Mouse (Mus musculus): Measurements from ENCODE around the gene Adamts1.

The Adamts1 gene

DNA sequence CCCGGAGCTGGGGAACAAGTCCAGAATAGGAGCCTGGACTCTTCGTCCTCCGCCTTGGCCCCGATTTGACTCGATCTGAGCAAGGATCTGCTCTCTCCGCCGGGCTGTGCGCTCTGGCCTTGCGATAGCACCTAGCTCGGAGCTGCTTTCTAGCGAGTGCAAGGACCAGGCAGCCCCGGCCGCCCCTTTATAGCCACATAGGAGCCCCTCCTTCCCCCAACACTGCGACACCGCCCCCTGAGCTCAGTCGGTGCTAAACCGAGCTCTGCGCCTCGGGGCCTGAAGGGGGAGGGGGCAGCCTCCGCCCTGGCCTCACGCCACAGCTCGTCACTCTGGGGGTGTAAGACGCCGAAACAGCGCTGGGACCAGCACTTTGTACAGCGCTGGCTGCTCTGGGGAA is at the start of gene Adamts1:
Adamts1 (minus strand) TSS at position 160 of the 400 bp plus-strand sequence.
- DNase-seq (ENCODE audit: low read depth in 2 of 2, low spot score in 2 of 2): no peak

DNA sequence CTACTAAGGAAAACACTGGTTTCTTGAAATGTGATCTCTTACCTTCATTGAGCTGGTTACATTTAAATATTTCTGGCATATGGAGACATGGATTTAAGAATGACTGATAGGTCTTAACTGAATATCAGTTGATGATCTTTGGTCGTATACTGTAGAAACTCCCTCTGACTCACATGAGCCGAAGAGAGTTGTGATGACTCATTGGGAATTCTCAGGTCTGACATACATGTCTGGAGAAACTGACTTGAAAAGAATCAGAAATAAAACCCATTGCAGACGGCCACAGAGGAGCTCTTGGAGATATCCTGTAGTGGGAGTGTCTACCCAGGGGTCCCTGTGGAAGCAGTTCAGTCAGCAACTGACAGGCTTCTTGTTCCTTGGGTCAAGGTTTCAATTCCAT is 24.2 kb upstream of the Adamts1 start:
- DNase-seq (ENCODE audit: low read depth in 2 of 2, low spot score in 2 of 2): no peak

DNA sequence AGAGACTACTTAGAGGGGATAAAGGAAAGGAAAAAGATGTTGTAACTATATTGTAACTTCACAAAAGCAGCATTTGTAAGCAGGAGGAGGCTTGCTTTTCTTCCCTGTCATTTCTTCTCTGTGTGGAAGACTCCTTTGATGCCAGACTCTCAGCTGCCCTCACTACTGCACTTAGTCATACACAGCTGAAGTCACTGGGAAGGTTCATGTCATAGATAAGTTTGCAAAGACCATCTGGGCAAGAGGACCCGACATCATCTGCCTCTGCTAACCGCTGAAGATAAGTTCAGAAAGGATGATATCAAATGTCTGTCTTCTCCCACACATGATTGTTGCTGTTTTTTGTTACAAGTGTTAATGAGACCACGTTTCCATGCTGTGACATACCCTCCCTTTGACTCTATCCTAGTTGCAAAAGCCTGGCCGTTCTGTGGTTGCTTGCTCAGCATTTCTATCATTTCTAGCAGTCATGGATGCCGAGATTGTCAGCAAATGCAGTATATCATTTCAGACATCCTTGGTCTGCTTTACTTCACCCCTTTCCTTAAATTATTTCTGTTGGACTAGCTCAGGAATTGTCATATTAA is 19.5 kb upstream of the Adamts1 start:
- DNase-seq (ENCODE audit: low read depth in 2 of 2, low spot score in 2 of 2): no peak

DNA sequence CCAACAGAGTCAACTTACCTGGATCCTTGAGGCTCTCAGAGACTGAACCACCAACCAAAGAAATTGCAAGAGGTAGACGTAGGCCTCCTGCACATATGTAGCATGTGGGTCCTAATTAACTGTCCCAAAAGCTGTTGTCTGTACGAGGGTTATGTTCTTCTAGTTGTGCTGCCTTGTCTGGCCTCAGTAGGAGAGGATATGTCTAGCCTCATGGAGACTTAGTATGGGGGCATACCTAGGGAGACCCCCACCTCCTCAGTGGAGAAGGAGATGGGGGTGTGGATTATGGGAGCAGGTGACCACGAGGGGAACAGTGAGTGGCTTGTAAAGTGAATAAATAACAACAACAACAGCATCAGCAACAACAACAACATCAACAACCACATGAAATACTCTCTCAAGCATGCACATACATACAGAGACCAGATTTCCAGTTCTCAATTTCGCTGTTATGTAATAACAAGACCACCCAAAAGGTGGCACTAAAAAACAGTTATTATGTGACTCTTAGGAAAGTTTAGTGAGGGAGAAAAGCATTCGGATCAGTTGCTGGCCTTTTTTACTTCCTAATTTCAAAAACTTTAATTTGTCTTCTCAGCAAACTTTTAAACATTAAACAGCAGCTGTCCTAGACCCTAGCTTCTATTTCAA is 17.0 kb upstream of the Adamts1 start:
- no peak for DNase-seq (ENCODE audit: low read depth in 2 of 2, low spot score in 2 of 2)

DNA sequence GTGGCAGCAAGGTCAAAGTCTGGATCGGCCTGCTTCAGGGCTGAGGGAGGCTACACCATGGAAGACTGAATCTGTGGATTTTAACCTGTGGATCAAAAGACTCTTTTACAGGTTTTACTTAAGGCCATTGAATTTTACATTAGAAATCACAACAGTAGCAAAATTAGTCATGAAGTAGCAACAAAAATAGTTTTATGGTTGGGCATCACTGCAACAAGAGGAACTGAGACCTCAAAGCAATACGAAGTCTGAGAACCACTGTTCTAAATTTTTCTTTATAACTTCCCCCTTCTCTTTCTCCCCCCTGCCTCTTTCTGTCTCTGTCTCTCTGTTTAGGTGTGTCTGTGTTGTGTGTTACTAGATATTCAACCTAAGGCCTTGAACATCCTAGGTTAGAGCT is 11.2 kb upstream of the Adamts1 start:
- DNase-seq (ENCODE audit: low read depth in 2 of 2, low spot score in 2 of 2): no peak

DNA sequence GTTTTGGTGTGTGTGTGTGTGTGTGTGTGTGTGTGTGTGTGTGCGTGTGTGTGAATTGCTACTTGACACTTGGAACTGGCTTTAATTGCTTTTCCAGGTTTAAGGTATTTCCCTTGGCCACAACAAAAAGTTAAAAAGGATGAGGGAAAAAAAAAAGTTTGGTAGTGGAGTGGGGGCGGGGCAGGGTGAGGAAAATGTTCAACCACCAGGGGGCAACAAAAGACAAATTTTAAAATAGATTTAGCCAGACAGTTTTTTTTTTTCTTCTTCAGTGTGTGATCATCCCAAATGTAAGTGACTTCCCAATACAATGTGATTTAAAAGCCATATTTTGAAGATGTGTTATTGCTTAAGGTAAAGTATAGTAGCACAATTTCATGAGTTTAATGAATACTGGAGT is 4.7 kb upstream of the Adamts1 start:
- DNase-seq (ENCODE audit: low read depth in 2 of 2, low spot score in 2 of 2): no peak

DNA sequence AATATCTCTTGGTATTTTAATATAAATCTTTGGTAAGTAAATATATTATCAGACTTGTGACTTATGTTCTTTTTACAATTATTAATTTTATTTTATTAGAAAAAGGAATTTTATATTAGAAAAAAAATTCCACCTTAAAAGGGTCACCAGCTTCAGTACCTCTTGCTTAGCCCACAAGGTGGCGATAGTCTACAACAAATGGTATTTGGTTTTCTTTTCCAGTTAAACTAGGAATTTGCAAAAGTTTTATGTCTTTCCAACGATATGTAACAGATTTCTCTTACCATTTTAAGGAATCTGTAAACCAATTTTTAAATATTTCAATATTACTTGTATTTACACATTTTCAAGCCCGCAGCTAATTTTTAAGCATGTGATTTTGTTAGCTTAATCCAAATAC is 4.2 kb upstream of the Adamts1 start:
- DNase-seq (ENCODE audit: low read depth in 2 of 2, low spot score in 2 of 2): no peak

DNA sequence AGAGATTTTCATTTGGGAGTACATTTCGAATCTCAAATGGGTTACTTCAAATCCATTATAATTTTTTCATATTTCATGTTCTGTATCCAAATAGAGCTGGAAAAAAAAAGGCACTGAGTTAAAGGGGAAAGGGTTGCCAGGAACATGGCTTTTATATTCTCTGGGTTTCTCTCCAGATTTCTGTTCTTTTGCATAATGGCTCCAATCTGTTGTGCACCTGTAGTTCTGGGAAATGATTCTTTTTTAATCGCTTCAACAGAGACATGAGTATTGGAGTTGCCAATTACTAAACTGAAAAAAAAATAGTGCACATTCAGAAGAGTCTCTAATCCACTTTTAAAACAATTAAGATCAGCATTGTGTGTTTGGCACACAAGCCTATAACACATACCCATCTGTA is 2.7 kb upstream of the Adamts1 start:
- DNase-seq (ENCODE audit: low read depth in 2 of 2, low spot score in 2 of 2): no peak

DNA sequence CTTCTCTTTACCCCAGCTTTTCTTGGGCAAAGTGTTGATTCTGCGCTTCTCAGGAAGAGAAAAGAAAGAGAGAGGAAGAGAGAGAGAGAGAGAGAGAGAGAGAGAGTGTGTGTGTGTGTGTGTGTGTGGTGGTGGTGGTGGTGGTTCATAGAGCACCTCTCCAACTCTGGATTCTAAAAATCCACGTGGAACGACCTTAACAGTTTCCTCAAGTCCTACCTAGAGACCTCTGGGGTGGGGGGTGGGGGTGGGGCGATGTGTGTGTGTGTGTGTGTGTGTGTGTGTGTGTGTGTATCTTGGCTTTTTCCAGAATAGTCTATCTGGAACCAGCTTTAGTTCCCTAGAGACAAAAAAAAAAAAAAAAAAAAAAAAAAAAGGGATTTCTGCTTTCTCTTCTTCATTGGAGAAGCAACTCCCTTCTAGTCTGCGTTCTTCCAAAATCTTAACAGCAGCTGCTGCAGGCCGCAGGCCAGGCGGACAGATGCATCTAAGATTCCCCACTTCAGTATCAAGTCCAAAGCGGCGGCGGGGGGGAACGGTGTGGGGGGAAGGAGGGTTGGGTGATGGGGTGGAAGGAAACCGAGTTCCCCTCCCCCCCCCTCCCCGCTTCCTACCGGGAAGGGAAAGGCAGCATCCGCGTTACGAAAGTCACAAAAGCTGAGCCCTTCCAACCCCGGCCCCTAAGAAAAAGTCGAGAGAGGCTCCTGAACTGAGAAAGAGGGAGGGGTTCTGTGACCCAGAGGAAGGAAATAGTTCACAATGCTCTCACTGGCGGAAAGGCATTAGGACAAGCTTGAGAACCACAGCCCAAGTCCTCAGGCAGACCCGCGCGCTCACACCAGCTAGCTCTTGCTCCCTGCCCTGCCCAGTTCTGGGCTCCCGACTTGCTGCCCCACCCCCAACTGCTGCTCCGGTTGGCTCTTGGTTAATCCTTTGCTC is 969 bp upstream of the Adamts1 start:
- DNase-seq (ENCODE audit: low read depth in 2 of 2, low spot score in 2 of 2): no peak

DNA sequence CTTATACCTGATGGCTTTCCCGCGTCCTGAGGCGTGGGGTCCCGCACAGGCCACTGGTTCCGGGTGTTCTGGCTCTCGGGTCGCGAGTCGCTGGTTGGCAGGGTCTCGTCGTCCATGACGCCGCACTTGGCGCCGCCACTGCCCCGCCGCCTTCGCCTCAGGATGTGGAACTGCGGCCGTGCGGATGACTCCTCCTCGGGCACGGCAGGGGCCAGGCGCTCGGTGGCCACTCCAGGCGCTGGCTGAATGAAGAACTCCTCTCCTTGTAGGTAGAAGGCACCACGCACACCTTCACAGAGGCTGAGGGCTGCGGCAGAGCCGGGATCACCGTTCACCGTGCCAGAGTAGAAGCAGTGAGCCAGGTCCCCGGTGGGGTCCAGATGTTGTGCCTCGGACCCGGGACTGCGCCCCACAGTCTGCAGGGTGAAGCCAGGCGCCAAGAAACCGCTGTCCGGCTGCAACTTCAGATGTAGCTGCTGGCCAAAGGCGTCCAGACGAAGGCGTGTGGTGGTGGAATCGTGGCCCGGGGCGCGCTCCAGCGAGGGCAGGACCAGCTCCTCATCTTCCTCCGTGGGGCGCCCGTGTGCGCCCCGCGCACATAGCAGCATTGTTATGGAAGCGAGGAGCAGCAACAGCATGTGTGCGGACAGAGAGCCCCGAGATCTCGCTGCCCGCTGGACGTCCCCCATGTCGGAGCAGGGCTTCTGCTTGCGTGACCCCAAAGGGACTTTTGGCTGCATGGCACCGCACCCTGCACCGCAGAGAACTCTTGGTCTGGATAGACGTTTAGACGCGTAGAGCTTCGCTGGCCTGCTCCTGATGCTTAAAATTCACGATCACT is 722 bp downstream of the Adamts1 start:
- DNase-seq (ENCODE audit: low read depth in 2 of 2, low spot score in 2 of 2): no peak

DNA sequence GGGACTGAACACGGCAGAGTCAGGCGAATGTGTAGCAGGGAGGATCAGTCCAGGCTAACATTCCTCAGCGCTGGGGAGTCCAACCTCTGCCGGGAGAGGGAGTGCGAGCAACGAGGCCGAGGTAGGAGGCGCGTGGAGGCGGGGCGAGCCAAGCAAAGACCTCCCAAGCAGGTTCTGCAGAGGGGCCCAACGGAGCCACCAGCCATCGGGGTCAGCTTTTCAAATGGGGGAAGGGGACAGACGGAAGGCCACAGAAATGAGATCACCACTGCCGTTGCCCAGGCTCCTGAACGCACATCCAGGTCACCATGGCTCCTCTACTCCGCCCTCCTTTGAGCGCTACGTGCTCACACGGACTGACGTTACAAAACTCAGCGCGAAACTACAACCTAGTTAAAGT is 1.7 kb downstream of the Adamts1 start:
- no peak for DNase-seq (ENCODE audit: low read depth in 2 of 2, low spot score in 2 of 2)

DNA sequence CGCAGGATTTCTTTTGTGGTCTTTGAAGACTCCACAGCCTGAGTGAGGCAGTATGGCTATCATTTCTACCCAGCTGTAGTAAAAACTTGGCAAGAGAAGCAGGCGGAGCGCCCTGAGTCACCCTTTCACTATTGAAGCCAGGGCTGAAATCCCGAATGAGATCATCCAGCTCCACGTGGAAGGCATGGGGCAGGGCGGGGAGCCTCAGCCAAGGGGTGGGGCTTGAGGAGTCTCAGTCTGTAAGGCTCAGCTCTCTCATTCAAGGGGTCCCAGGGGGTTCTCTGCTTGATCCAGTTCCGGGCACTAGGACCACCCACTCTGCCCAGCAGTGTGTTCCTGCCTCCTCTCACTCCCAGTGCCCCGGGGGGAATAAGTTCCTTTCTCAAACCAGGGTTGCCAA is 2.2 kb downstream of the Adamts1 start:
- DNase-seq (ENCODE audit: low read depth in 2 of 2, low spot score in 2 of 2): no peak

DNA sequence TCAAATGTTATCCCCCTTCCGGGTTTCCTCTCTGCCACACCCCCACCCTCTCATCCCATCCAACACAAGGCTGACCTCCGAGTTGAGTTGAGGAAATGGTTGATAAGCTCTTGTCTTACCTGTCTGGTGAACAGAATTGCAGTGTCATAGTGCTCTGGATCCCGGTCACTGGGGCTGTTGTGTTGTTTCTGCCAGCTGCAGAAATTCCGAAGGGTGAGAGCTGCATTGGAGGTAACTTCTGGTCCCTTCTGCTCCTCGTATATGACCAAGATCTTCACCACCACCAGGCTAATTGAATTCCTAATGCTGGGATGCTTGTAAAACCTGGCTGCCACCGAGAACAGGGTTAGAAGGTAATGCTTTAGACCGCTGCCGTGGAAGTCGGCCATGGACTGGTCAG is 2.9 kb downstream of the Adamts1 start:
- no peak for DNase-seq (ENCODE audit: low read depth in 2 of 2, low spot score in 2 of 2)

DNA sequence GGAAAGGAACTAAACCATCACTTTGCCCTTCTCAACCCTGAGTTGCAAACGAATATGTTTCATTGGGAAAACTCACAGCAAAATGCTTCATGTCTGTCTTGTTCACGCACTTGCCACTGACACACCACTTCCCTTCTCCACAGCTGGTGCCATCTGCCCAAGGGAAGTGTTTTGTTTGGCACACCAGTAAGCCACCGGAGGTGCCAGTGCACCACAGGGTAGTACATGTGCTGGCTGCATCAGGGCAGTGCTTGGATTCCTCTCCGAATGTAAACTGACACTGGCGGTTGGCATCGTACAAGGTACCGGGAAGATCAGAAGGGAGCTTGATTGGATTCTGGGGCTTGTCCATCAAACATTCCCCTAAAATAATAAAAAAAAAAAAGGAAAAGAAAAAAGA is 4.6 kb downstream of the Adamts1 start:
- DNase-seq (ENCODE audit: low read depth in 2 of 2, low spot score in 2 of 2): no peak

DNA sequence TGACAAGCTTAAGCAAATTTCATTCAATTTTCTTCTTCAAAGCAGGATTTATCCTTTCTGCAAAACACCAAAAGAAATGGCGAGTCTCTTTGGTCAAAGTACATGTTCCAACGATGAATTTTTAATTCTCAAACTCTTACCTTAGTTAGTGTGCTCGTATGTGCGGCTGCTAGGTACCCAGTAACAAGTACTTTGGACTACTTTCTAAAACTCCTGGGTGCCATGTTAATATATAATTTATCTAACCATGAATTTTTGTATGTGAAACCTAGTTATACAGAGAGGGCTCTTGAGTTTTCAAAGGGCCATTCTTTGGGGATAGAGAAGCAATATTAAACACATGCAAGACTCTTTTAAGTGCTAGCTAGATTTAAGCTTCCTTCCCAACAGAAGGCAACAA is 5.8 kb downstream of the Adamts1 start:
- no peak for DNase-seq (ENCODE audit: low read depth in 2 of 2, low spot score in 2 of 2)

DNA sequence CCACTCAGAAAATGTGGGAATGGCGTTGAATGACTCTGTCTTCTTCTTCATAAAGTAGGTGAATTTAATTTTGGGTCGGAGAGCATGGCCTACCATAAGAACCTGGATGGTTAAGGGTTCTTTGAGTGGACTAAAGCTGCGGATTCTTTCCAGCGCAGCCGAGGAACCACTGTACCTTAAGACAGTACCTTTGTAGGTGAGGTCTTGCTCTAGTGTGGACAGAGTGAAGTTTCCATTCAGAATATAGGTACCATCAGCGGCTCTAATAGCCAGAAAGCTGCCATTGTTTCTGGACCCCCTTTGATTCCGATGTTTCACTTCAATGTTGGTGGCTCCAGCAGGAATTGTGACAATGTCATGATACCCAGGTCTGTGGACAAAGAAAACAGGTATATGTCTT is 7.2 kb downstream of the Adamts1 start:
- no peak for DNase-seq (ENCODE audit: low read depth in 2 of 2, low spot score in 2 of 2)

DNA sequence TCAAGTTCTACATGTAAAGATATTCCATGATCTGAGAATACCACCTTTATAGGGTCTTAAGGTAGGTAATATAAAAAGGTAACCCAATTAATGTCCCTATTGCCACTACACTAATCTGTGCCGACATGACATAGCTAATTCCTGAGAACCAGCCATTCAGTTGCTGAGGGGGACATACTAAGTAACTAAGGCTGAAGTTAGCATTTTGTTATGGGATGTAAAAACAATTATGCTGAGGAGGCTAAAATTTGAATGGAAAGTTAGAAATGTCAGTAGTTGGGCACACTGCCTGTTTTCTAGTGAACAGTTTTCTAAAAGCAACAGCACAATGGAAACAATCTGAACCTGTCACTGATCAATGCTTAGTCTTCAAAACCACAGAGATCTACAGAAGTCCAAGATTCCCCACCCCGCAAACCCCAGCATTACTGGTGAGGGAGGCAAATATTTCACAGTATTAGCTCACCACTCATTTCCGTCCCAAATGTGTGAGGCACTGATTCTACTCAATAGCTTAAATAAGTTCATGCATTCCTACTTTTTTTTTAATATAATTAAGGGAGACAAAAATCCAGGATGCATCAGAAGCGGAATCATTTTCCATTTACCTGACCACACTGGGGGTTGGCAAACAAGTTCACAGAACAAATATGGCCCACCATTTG is 9.6 kb downstream of the Adamts1 start:
- no peak for DNase-seq (ENCODE audit: low read depth in 2 of 2, low spot score in 2 of 2)

DNA sequence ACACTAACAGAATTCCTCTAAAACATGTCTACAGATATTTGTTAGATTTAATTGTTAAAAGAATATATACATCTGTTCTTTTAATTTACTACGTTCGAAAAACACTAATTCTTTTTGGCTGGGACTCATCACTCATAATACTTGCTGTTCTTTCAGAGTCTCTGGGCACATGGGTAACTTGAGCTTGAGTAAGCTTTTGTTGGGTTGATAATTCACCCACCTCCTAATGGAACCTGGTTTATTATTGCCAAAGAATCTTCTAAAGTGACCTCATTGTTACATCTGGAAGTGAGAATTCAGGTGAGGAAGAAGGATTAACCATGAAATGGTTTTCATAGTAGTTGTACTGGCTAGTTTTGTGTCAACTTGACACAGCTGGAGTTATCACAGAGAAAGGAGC is 21.8 kb downstream of the Adamts1 start:
- no peak for DNase-seq (ENCODE audit: low read depth in 2 of 2, low spot score in 2 of 2)

DNA sequence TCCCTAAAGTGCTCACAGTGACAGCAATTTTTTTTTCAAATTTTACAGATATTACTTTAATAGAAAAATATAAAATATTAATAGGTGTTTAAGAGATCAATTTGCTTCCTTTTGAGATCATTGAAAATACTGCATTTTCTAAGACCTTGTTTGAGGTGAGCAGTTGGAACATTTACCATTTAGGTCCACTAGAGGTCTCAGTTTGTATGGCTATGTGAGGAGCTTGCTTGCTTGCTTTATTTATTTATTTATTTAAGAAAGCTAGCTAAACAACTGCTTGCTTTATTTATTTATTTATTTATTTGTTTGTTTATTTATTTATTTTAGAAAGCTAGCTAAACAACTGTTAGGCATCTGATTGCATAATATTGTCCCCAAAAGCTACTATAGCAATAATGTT is 23.1 kb downstream of the Adamts1 start:
- no peak for DNase-seq (ENCODE audit: low read depth in 2 of 2, low spot score in 2 of 2)

DNA sequence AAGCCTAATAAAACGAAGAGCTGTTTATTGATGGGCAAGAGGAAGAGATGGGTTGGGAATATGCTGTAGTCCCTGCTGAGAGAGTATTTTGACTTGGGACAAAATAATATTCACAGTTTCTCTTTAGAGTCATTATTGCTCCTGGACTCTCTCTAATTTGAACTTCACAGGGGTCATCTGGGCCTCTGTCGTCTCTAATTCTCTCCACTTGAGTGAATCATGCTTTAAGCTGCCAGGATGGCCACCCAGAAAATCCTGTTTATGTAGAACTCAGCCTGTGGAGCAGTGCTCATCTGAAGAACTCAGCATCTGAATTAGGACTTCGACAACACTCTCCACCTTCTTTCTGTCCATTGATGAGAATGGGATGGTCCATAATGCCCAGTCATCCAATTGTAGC is 30.6 kb downstream of the Adamts1 start:
- DNase-seq (ENCODE audit: low read depth in 2 of 2, low spot score in 2 of 2): no peak

DNA sequence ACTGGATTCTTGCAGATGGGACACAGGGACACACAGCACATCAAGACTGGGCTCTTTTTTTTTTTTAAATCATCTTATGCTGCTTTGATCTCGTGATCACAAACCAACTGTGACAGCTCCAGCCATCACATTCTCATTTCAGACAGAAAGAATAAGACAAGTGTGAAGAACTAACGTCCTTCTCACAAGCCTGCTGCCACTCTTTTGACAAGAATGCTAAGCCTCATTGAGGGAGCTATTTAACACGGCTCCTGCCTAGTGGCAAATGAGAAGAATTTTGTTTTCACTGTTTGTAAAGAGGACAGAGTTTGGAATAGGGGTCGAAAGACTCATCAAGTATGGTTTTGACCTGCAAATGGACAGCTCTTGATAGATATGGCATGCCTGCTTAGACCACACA is 35.6 kb downstream of the Adamts1 start:
- DNase-seq (ENCODE audit: low read depth in 2 of 2, low spot score in 2 of 2): no peak
